Mouse (Mus musculus): ENCODE measurements around the gene Stpg2.

The Stpg2 gene

DNA sequence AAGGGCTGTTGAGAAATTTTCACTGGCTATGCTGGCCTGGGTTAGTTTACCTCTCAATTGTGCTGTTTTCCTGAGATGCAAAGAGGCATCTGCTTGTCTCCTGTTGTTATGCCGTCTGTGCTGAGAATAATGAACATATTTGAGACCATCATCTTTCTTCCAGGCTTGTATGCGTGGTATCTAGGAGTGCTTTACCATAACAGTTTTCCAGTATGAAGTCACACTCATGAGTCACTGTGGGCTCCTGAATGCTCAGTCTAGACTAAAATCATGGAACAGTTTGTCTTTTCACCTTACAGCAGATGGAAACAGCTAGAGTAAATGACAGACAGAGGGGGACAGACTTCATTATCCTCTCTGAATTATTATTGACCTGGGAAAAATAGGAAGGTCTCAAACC lies 527.7 kb downstream of the Stpg2 start:
- no peak for DNase-seq (ENCODE audit: low read depth, low spot score)

GRCm38 (mm10) chr3:139739388-139739787 lies 533.9 kb downstream of the Stpg2 start:
- no peak for DNase-seq (ENCODE audit: low read depth, low spot score)

Measured in ZHBTc4 (cell line).